Mouse (Mus musculus) CH12.LX (cell line): ENCODE data around the gene Naa30. TPM values are rescaled to one million over a fixed set of nuclear protein-coding genes. Genes with fewer than 3 reads are reported as not detected.

ENCODE experiments used
- DNase-seq: peaks from one replicate; pipeline ENCODE4 v3.0.0-alpha.2; 2013; ENCODE audit errors: extremely low read depth
- H3K27ac ChIP-seq: 2 replicates; pipeline ENCODE4 v1.5.1; 2012; ENCODE audit warnings: low read depth, mild to moderate bottlenecking, control low read depth, moderate library complexity; ENCODE audit not compliant: insufficient read depth
- H3K27me3 ChIP-seq: replicated peaks from 2 replicates; pipeline ENCODE3; 2012; ENCODE audit warnings: inconsistent platforms
- H3K36me3 ChIP-seq, 2 experiments: replicated peaks in 1 of 2; 2 replicates each; pipeline versions ENCODE3 to v1.6.1; 2012; ENCODE audit warnings: inconsistent platforms in 1 of 2, low read length in 1 of 2, mild to moderate bottlenecking in 1 of 2, mixed read lengths in 1 of 2, moderate library complexity in 1 of 2; ENCODE audit not compliant: control insufficient read depth in 1 of 2, insufficient read depth in 1 of 2
- H3K4me1 ChIP-seq, 2 experiments: 2 replicates each; pipeline ENCODE4 v1.6.1; 2012; ENCODE audit warnings: inconsistent platforms in 1 of 2, moderate library complexity in 1 of 2; ENCODE audit not compliant: insufficient read depth in 2 of 2, control insufficient read depth in 1 of 2
- H3K4me2 ChIP-seq: 2 replicates; pipeline ENCODE4 v1.6.1; 2012; ENCODE audit warnings: low read depth, mild to moderate bottlenecking, control low read depth; ENCODE audit not compliant: poor library complexity, insufficient read depth, severe bottlenecking
- H3K4me3 ChIP-seq, 3 experiments: fragments of 150-350 bp in 1 of 3; sonication (generic) in 1 of 3; replicated peaks in 1 of 3; 2 replicates each; pipeline versions ENCODE3 to v1.5.1; 2011 to 2012; ENCODE audit warnings: low read depth in 2 of 3, low read length in 2 of 3, mild to moderate bottlenecking in 2 of 3, moderate library complexity in 2 of 3, control low read depth in 1 of 3, improper control_type of control experiment in 1 of 3, inconsistent platforms in 1 of 3, mixed read lengths in 1 of 3; ENCODE audit not compliant: poor library complexity in 1 of 3
- H3K79me2 ChIP-seq: replicated peaks from 2 replicates; pipeline ENCODE4 v1.6.1; 2012; ENCODE audit warnings: mild to moderate bottlenecking, moderate library complexity; ENCODE audit not compliant: control insufficient read depth, poor library complexity, insufficient read depth, severe bottlenecking; ENCODE audit errors: extremely low read depth
- H3K9ac ChIP-seq: 2 replicates; pipeline ENCODE4 v1.6.1; 2012; ENCODE audit warnings: low read depth, mild to moderate bottlenecking, control low read depth, moderate library complexity; ENCODE audit not compliant: insufficient read depth
- H3K9me3 ChIP-seq: replicated peaks from 2 replicates; pipeline ENCODE3; 2012; ENCODE audit warnings: low read length, inconsistent platforms, mixed read lengths
- BHLHE40 ChIP-seq: IDR thresholded peaks from 2 replicates; pipeline ENCODE4 v1.6.1; 2011; ENCODE audit warnings: mild to moderate bottlenecking, low read depth, low read length, improper control_type of control experiment
- E2F4 ChIP-seq: IDR thresholded peaks from 2 replicates; pipeline ENCODE4 v1.6.1; 2011; ENCODE audit warnings: low read depth, low read length, improper control_type of control experiment; ENCODE audit not compliant: insufficient replicate concordance
- ELF1 ChIP-seq: IDR thresholded peaks from 2 replicates; pipeline ENCODE4 v1.6.1; 2014; ENCODE audit warnings: low read depth, mild to moderate bottlenecking, inconsistent platforms, low read length, improper control_type of control experiment
- EP300 ChIP-seq: IDR thresholded peaks from 2 replicates; pipeline ENCODE4 v1.6.1; 2011; ENCODE audit warnings: low read length, improper control_type of control experiment
- GABPA ChIP-seq: IDR thresholded peaks from 2 replicates; pipeline ENCODE4 v1.6.1; 2012; ENCODE audit warnings: low read depth, low read length, improper control_type of control experiment, inconsistent platforms; ENCODE audit not compliant: insufficient replicate concordance
- MAX ChIP-seq: IDR thresholded peaks from 2 replicates; pipeline ENCODE4 v1.6.1; 2011; ENCODE audit warnings: low read length, improper control_type of control experiment
- MEF2A ChIP-seq: IDR thresholded peaks from 2 replicates; pipeline ENCODE4 v1.6.1; 2014; ENCODE audit warnings: low read depth, mild to moderate bottlenecking, inconsistent platforms, low read length, improper control_type of control experiment, borderline replicate concordance
- MXI1 ChIP-seq: IDR thresholded peaks from 2 replicates; pipeline ENCODE4 v1.6.1; 2011; ENCODE audit warnings: mild to moderate bottlenecking, low read depth, low read length, improper control_type of control experiment
- MYC ChIP-seq: IDR thresholded peaks from 2 replicates; pipeline ENCODE4 v1.6.1; 2011; ENCODE audit warnings: low read depth, mild to moderate bottlenecking, improper control_type of control experiment, low read length
- NRF1 ChIP-seq: IDR thresholded peaks from 2 replicates; pipeline ENCODE4 v1.6.1; 2014; ENCODE audit warnings: low read depth, mild to moderate bottlenecking, inconsistent platforms, low read length, improper control_type of control experiment, moderate library complexity
- POLR2AphosphoS2 ChIP-seq: IDR thresholded peaks from 2 replicates; pipeline ENCODE4 v1.6.1; 2011; ENCODE audit warnings: low read depth, low read length, improper control_type of control experiment
- RCOR1 ChIP-seq: conservative IDR thresholded peaks from 2 replicates; pipeline ENCODE4 v1.6.1; 2012; ENCODE audit warnings: low read depth, mild to moderate bottlenecking, inconsistent platforms, low read length, improper control_type of control experiment
- SIN3A ChIP-seq: IDR thresholded peaks from 2 replicates; pipeline ENCODE4 v1.6.1; 2012; ENCODE audit warnings: low read length, improper control_type of control experiment, inconsistent platforms
- SMC3 ChIP-seq: IDR thresholded peaks from 2 replicates; pipeline ENCODE4 v1.6.1; 2011; ENCODE audit warnings: low read depth, low read length, improper control_type of control experiment
- TBP ChIP-seq: conservative IDR thresholded peaks from 2 replicates; pipeline ENCODE4 v1.6.1; 2011; ENCODE audit warnings: low read depth, low read length, improper control_type of control experiment
- TCF12 ChIP-seq: IDR thresholded peaks from 2 replicates; pipeline ENCODE4 v1.6.1; 2014; ENCODE audit warnings: low read depth, mild to moderate bottlenecking, inconsistent platforms, low read length, improper control_type of control experiment
- UBTF ChIP-seq: IDR thresholded peaks from 2 replicates; pipeline ENCODE4 v1.6.1; 2012; ENCODE audit warnings: low read depth, mild to moderate bottlenecking, inconsistent platforms, low read length, improper control_type of control experiment, moderate library complexity
- USF1 ChIP-seq: IDR thresholded peaks from 2 replicates; pipeline ENCODE4 v1.6.1; 2014; ENCODE audit warnings: low read depth, mild to moderate bottlenecking, inconsistent platforms, low read length, improper control_type of control experiment
- USF2 ChIP-seq: conservative IDR thresholded peaks from 2 replicates; pipeline ENCODE4 v1.6.1; 2011; ENCODE audit warnings: low read depth, low read length, improper control_type of control experiment
- ZC3H11A ChIP-seq: IDR thresholded peaks from 2 replicates; pipeline ENCODE4 v1.6.1; 2012; ENCODE audit warnings: low read depth, mild to moderate bottlenecking, inconsistent platforms, low read length, improper control_type of control experiment
- ZKSCAN1 ChIP-seq: IDR thresholded peaks from 2 replicates; pipeline ENCODE4 v1.6.1; 2012; ENCODE audit warnings: low read depth, inconsistent platforms, low read length, improper control_type of control experiment, borderline replicate concordance
- ZNF384 ChIP-seq: IDR thresholded peaks from 2 replicates; pipeline ENCODE4 v1.6.1; 2012; ENCODE audit warnings: low read depth, low read length, improper control_type of control experiment, inconsistent platforms
- dilution Hi-C: fragments of 300-500 bp; cut with MboI; formaldehyde crosslinking; loops from 2 replicates; pipeline ENCODE4 v1.14.3; 2020; ENCODE audit warnings: low sequenced_read_pairs; ENCODE audit not compliant: extremely low pct_unique_long_range_greater_than_20kb, extremely low pct_ligation_motif_present
- in situ Hi-C: fragments of 300-500 bp; cut with MboI; formaldehyde crosslinking; loops from 3 replicates; pipeline ENCODE4 v1.14.3; 2019; ENCODE audit warnings: low sequenced_read_pairs, low pct_ligation_motif_present, low pct_unique_long_range_greater_than_20kb, mixed read lengths
- polyA plus RNA-seq: library from polyadenylated mRNA; unstranded; fragments of >175 nt; gene quantifications from 2 replicates; pipeline ENCODE4 v1.2.1, GENCODE M21; 2012; ENCODE audit warnings: low read depth; ENCODE audit not compliant: insufficient read length
- total RNA-seq, 2 experiments: library from RNA; depleted of rRNA; stranded (reverse); fragments of 300-350 nt in 1 of 2; fragments of >200 nt in 1 of 2; gene quantifications; 2 replicates each; pipeline ENCODE4 v1.2.3; 2012 to 2014

Gene Naa30
- total and polyA plus RNA-seq, 3 experiments = 13.5 to 26.5 (median 25.6) TPM

DNA sequence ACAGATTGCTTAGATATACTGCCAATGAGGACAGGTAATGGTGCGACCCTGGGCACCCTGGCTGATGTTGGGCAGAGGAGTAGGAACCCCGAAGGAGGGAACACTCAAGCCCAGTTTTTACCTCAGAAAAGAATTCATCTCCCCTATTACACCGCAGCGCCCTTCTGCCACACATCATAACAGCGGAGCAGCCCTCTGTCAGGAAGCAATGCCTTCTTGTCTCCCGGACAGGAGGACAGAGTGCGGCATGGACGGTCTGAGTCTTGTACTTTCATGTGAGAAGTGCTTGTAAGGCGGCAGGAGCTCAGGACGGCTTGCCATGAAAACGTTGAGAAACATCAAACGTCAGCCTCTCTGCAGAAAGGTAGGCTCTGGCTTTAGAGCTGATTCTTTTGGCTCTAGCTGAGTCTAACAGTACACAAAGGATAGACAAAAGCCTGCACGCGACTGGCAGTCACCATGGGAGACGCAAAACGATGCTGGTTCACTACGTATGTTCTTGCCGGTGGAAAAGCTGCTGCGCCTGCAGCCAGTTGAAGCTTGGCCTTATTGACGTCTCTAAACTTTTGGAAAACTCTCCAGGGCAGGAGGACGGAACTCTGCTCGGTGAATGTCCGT is 44.8 kb upstream of the Naa30 start:
- in situ Hi-C loops (no loop called here), dilution Hi-C loops (no loop called here)
- H3K4me3 ChIP-seq = no peak overlapping the region
- H3K4me2 ChIP-seq = no peak overlapping the region
- no peak overlapping the region for H3K27ac ChIP-seq
- no peaks in the 10 kb centered on the region for H3K36me3 ChIP-seq
- peaks cover 3% of the 10 kb centered on the region for H3K9me3 ChIP-seq
- H3K4me1 ChIP-seq = no peaks in the 10 kb centered on the region
- no peaks in the 10 kb centered on the region for H3K79me2 ChIP-seq
- no peaks in the 10 kb centered on the region for H3K27me3 ChIP-seq
- H3K9ac ChIP-seq = no peak overlapping the region
- TF ChIP-seq EP300 = no peak
- TF ChIP-seq MAX = no peak
- TF ChIP-seq USF1 = no peak
- TF ChIP-seq SMC3 = no peak
- no peak for TF ChIP-seq SIN3A
- no peak for TF ChIP-seq POLR2AphosphoS2
- no peak for TF ChIP-seq ZKSCAN1
- no peak for TF ChIP-seq RCOR1
- TF ChIP-seq ZNF384 = no peak
- no peak for TF ChIP-seq MYC
- no peak for DNase-seq

DNA sequence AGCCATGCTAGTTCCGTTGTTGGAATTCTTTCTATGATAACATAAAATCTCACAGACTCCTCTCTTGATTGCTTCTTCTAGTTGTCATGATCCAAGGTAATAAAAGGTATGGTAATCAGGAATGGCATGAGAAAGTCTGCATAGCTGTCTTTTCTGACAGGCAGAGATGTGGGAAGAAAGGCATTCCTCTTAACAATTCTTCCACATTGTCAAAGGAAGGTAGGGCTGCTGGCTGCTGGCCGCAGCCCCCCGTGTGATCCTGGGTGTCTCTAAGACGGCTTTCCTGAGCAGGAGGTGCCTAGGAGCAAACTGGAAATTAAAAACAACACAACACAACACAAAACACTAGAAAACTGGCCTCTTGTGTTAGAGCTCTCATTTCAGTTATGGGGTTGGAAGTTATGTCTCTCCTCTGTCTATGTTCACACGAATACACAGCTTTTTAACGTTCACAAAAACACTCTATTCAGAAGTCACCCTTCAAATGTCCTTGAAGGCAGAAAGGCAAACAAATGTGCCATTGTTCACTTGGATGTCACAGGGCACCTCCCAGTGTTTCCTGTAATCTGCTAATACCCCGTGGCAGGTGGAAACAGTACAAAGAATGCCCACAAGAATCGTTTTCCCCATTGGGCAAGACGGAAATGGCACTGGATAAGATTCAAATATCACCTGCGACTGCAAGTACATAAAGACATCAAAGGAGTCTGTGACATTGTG is 43.3 kb upstream of the Naa30 start:
- in situ Hi-C loops = no loop called here
- H3K9ac ChIP-seq = no peak overlapping the region
- peaks cover 3% of the 10 kb centered on the region for H3K9me3 ChIP-seq
- no peaks in the 10 kb centered on the region for H3K27me3 ChIP-seq
- dilution Hi-C loops = no loop called here
- no peak overlapping the region for H3K4me3 ChIP-seq
- H3K4me1 ChIP-seq = no peaks in the 10 kb centered on the region
- H3K79me2 ChIP-seq = no peaks in the 10 kb centered on the region
- no peak for DNase-seq
- H3K36me3 ChIP-seq = no peaks in the 10 kb centered on the region
- TF ChIP-seq UBTF (no peak), E2F4 (no peak), TBP (no peak), ZC3H11A (no peak), MEF2A (no peak), GABPA (no peak), ELF1 (no peak), ZKSCAN1 (no peak), USF2 (no peak), TCF12 (no peak), USF1 (no peak), MXI1 (no peak), BHLHE40 (no peak), NRF1 (no peak), MAX (no peak)
- H3K27ac ChIP-seq = no peak overlapping the region
- no peak overlapping the region for H3K4me2 ChIP-seq
